Comparison of ENCODE assay signal across 16 mouse cellular contexts in genomic region chr15:31004468-31004867, GRCm38 (mm10).
A peak's percentile ranks its signal among the peaks of the same experiment; 100 is the strongest.
DNase-seq lines count a peak whose midpoint lies in the region; ATAC-seq lines count a peak whose summit lies in the region.
"Had no signal": no experiment of that assay in that cellular context is flagged by ENCODE, and none has a peak within 500 bp of the region (broad histone marks: within the 10 kb centered on the region; RNA-seq: fewer than 3 reads in every experiment).

No protein-coding gene starts in this region.

- H3K4me1 ChIP-seq in forebrain, embryonic 13.5 days, result no peaks in the 10 kb centered on the region
- H3K4me1 ChIP-seq in forebrain, embryonic 12.5 days, result no peaks in the 10 kb centered on the region
- H3K4me1 ChIP-seq: heart, embryonic 13.5 days had no signal

- H3K27ac ChIP-seq in forebrain, embryonic 13.5 days, result no peak overlapping the region
- no peak overlapping the region for H3K27ac ChIP-seq in forebrain, embryonic 12.5 days
- H3K27ac ChIP-seq: heart, embryonic 13.5 days; hindbrain, embryonic 15.5 days had no signal

- 85% methylated on average over 5 of the region's 5 CpGs for WGBS in forebrain, embryonic 13.5 days
- WGBS in forebrain, embryonic 12.5 days, result 90% methylated on average over 5 of the region's 5 CpGs

- H3K4me3 ChIP-seq in forebrain, embryonic 13.5 days, result no peak overlapping the region
- H3K4me3 ChIP-seq in forebrain, embryonic 12.5 days (replicated peaks), result no peak overlapping the region
- H3K4me3 ChIP-seq: heart, embryonic 13.5 days; hindbrain, embryonic 15.5 days had no signal

- no peak overlapping the region for H3K4me2 ChIP-seq in forebrain, embryonic 13.5 days
- H3K4me2 ChIP-seq in forebrain, embryonic 12.5 days, result no peak overlapping the region
- H3K4me2 ChIP-seq: heart, embryonic 13.5 days; hindbrain, embryonic 15.5 days had no signal

- no peaks in the 10 kb centered on the region for H3K27me3 ChIP-seq in forebrain, embryonic 13.5 days
- H3K27me3 ChIP-seq in forebrain, embryonic 12.5 days, result no peaks in the 10 kb centered on the region
- H3K27me3 ChIP-seq: heart, embryonic 13.5 days; hindbrain, embryonic 15.5 days had no signal

- no peaks in the 10 kb centered on the region for H3K9me3 ChIP-seq in forebrain, embryonic 13.5 days (replicated peaks)
- H3K9me3 ChIP-seq in forebrain, embryonic 12.5 days, result no peaks in the 10 kb centered on the region
- H3K9me3 ChIP-seq: heart, embryonic 13.5 days; hindbrain, embryonic 15.5 days had no signal

- peak; percentile 33 for DNase-seq in heart, adult 11 months
- DNase-seq in heart, adult 9 months (ENCODE audit: low spot score in 2 of 2), result no peak
- DNase-seq in testis, postnatal 10 days (ENCODE audit: low spot score), result peak; percentile 6
- DNase-seq in testis, postnatal 14 days (ENCODE audit: low spot score), result no peak
- no peak for DNase-seq in retina, embryonic 14.5 days (ENCODE audit: low spot score)
- DNase-seq in lung, postnatal 25 days (ENCODE audit: low spot score), result no peak
- DNase-seq: adrenal gland, postnatal 14 days; cerebellum, adult 2 months; cerebellum, postnatal 10 days; gastrocnemius, postnatal 14 days; heart, postnatal 36 days had no signal

- no peak overlapping the region for H3K9ac ChIP-seq in forebrain, embryonic 13.5 days
- no peak overlapping the region for H3K9ac ChIP-seq in forebrain, embryonic 12.5 days
- H3K9ac ChIP-seq: heart, embryonic 13.5 days; hindbrain, embryonic 15.5 days had no signal

- peak; percentile 36; the same call in 1 of the 2 replicates for ATAC-seq in forebrain, embryonic 13.5 days
- no peak for ATAC-seq in forebrain, embryonic 12.5 days (ENCODE audit: low FRiP score)
- ATAC-seq: intestine, embryonic 16.5 days had no signal

- H3K36me3 ChIP-seq in forebrain, embryonic 13.5 days (ENCODE audit: poor library complexity, severe bottlenecking), result peaks cover 13% of the 10 kb centered on the region; the same call in 1 of the 2 replicates
- H3K36me3 ChIP-seq in forebrain, embryonic 12.5 days (replicated peaks), result peaks cover 10% of the 10 kb centered on the region
- H3K36me3 ChIP-seq: heart, embryonic 13.5 days had no signal

Comparison
In these comparisons a context has a peak if more than half of its experiments do, and no peak if none do; other contexts are left out.
1. DNase-seq: peak in heart, adult 11 months (single experiment) and testis, postnatal 10 days (single experiment); none in heart, adult 9 months (0 of 2), testis, postnatal 14 days (single experiment), retina, embryonic 14.5 days (single experiment) and lung, postnatal 25 days (single experiment).